Mouse (Mus musculus) limb, embryonic 12.5 days (tissue): ENCODE measurements around the gene Cmc2. TPM values are rescaled to one million over a fixed set of nuclear protein-coding genes. Genes with fewer than 3 reads are reported as not detected.

Experiments
- ATAC-seq: fragments of 200-750 bp; cut with Nextera tagmentation; 2 replicates; pipeline ENCODE4 v1.8.0; 2017; ENCODE audit warnings: low read depth, moderate TSS enrichment; ENCODE audit not compliant: insufficient number of reproducible peaks, insufficient read depth, low FRiP score, low TSS enrichment
- H3K27ac ChIP-seq: fragments of 300-500 bp; sonication (generic); 2 replicates; pipeline ENCODE4 v1.5.1; 2016; ENCODE audit warnings: mild to moderate bottlenecking, moderate library complexity
- H3K27me3 ChIP-seq: fragments of 300-500 bp; sonication (generic); 2 replicates; pipeline ENCODE4 v1.6.1; 2016; ENCODE audit warnings: mild to moderate bottlenecking, moderate library complexity
- H3K36me3 ChIP-seq: fragments of 300-500 bp; sonication (generic); 2 replicates; pipeline ENCODE4 v1.6.1; 2016; ENCODE audit warnings: mild to moderate bottlenecking, moderate library complexity
- H3K4me1 ChIP-seq: fragments of 300-500 bp; sonication (generic); replicated peaks from 2 replicates; pipeline ENCODE4 v1.6.1; 2016
- H3K4me2 ChIP-seq: fragments of 300-500 bp; sonication (generic); 2 replicates; pipeline ENCODE4 v1.6.1; 2016; ENCODE audit warnings: mild to moderate bottlenecking, moderate library complexity
- H3K4me3 ChIP-seq: fragments of 300-500 bp; sonication (generic); replicated peaks from 2 replicates; pipeline ENCODE4 v1.5.1; 2016; ENCODE audit warnings: mild to moderate bottlenecking
- H3K9ac ChIP-seq: fragments of 300-500 bp; sonication (generic); replicated peaks from 2 replicates; pipeline ENCODE4 v1.6.1; 2016; ENCODE audit warnings: mild to moderate bottlenecking, moderate library complexity
- H3K9me3 ChIP-seq: fragments of 300-500 bp; sonication (generic); 2 replicates; pipeline ENCODE4 v1.6.1; 2016; ENCODE audit warnings: mild to moderate bottlenecking, moderate library complexity
- WGBS: fragments of 180-500 bp; shearing (Covaris S2); methylation state at CpG from one replicate; pipeline ENCODE4 v1.1.7; 2016; 5-methylcytosine and 5-hydroxymethylcytosine counted together
- polyA plus RNA-seq: library from polyadenylated mRNA; unstranded; fragments of >200 nt; fragmentation: Nextera tagmentation; extraction: Ambion mirVana; gene quantifications from 2 replicates; pipeline ENCODE4 v1.2.1, GENCODE M21; 2016

Gene Cmc2
- polyA plus RNA-seq, 1 experiment from 2014 or later: 82.7 TPM

GRCm38 (mm10) chr8:116872761-116873342, 48.4 kb downstream of the Cmc2 start:
- H3K4me1 ChIP-seq: no peaks in the 10 kb centered on the region
- H3K27me3 ChIP-seq: no peaks in the 10 kb centered on the region
- no peak for ATAC-seq
- H3K4me3 ChIP-seq: no peak overlapping the region
- H3K9ac ChIP-seq: no peak overlapping the region
- H3K9me3 ChIP-seq: no peaks in the 10 kb centered on the region
- no peak overlapping the region for H3K4me2 ChIP-seq
- no peak overlapping the region for H3K27ac ChIP-seq
- no peaks in the 10 kb centered on the region for H3K36me3 ChIP-seq
- 69% methylated on average over 2 of the region's 2 CpGs for WGBS

- no peaks in the 10 kb centered on the region for H3K9me3 ChIP-seq
- no peak overlapping the region for H3K27ac ChIP-seq
- H3K36me3 ChIP-seq: no peaks in the 10 kb centered on the region
- peaks cover 14% of the 10 kb centered on the region for H3K27me3 ChIP-seq
- no peak overlapping the region for H3K9ac ChIP-seq
- no peak overlapping the region for H3K4me3 ChIP-seq
- ATAC-seq: no peak
- WGBS: 47% methylated on average over 4 of the region's 4 CpGs
- no peak overlapping the region for H3K4me2 ChIP-seq
- H3K4me1 ChIP-seq: peaks cover under 1% of the 10 kb centered on the region; the same call in 1 of the 2 replicates
Observed at GRCm38 (mm10) chr8:116868699-116869098, 52.6 kb downstream of the Cmc2 start.

GRCm38 (mm10) chr8:116867321-116867720, 53.9 kb downstream of the Cmc2 start:
- WGBS: 83% methylated on average over 9 of the region's 9 CpGs
- no peak for ATAC-seq
- Histone ChIP-seq H3K9me3 (no peaks in the 10 kb centered on the region), H3K9ac (no peak overlapping the region), H3K27ac (no peak overlapping the region), H3K4me2 (no peak overlapping the region), H3K27me3 (peaks cover 21% of the 10 kb centered on the region), H3K4me3 (no peak overlapping the region), H3K4me1 (peaks cover 6% of the 10 kb centered on the region; the same call in 1 of the 2 replicates), H3K36me3 (no peaks in the 10 kb centered on the region)

- no peak overlapping the region for H3K4me2 ChIP-seq
- peaks cover 6% of the 10 kb centered on the region; the same call in 1 of the 2 replicates for H3K4me1 ChIP-seq
- WGBS: 73% methylated on average over 13 of the region's 13 CpGs
- H3K9me3 ChIP-seq: no peaks in the 10 kb centered on the region
- no peak for ATAC-seq
- H3K9ac ChIP-seq: no peak overlapping the region
- no peaks in the 10 kb centered on the region for H3K36me3 ChIP-seq
- no peak overlapping the region for H3K27ac ChIP-seq
- peaks cover 26% of the 10 kb centered on the region for H3K27me3 ChIP-seq
- no peak overlapping the region for H3K4me3 ChIP-seq
Observed at GRCm38 (mm10) chr8:116866118-116866903, 54.9 kb downstream of the Cmc2 start.

- Histone ChIP-seq H3K27me3 (peaks cover 26% of the 10 kb centered on the region), H3K36me3 (no peaks in the 10 kb centered on the region), H3K9ac (no peak overlapping the region), H3K4me2 (no peak overlapping the region), H3K4me3 (no peak overlapping the region), H3K4me1 (peaks cover 6% of the 10 kb centered on the region; the same call in 1 of the 2 replicates), H3K27ac (no peak overlapping the region), H3K9me3 (no peaks in the 10 kb centered on the region)
- WGBS: 91% methylated on average over 3 of the region's 3 CpGs
- no peak for ATAC-seq
Observed at GRCm38 (mm10) chr8:116864514-116864913, 56.7 kb downstream of the Cmc2 start.

- H3K9ac ChIP-seq: no peak overlapping the region
- no peaks in the 10 kb centered on the region for H3K36me3 ChIP-seq
- H3K4me2 ChIP-seq: no peak overlapping the region
- H3K9me3 ChIP-seq: no peaks in the 10 kb centered on the region
- H3K4me1 ChIP-seq: peaks cover 6% of the 10 kb centered on the region; the same call in 1 of the 2 replicates
- H3K27me3 ChIP-seq: peaks cover 26% of the 10 kb centered on the region
- H3K27ac ChIP-seq: no peak overlapping the region
- no peak overlapping the region for H3K4me3 ChIP-seq
- 57% methylated on average over 9 of the region's 9 CpGs for WGBS
- no peak for ATAC-seq
Observed at GRCm38 (mm10) chr8:116864022-116864387, 57.2 kb downstream of the Cmc2 start.

- ATAC-seq: no peak
- no peaks in the 10 kb centered on the region for H3K9me3 ChIP-seq
- WGBS: 2% methylated on average over 30 of the region's 30 CpGs
- H3K4me2 ChIP-seq: peak overlapping the region; percentile 65
- H3K36me3 ChIP-seq: no peaks in the 10 kb centered on the region
- H3K27me3 ChIP-seq: peaks cover 26% of the 10 kb centered on the region
- H3K4me3 ChIP-seq: peak overlapping the region; percentile 37
- H3K27ac ChIP-seq: no peak overlapping the region
- H3K9ac ChIP-seq: peak overlapping the region; percentile 50
- H3K4me1 ChIP-seq: peaks cover 6% of the 10 kb centered on the region; the same call in 1 of the 2 replicates
Observed at GRCm38 (mm10) chr8:116863357-116864021, 57.8 kb downstream of the Cmc2 start.

GRCm38 (mm10) chr8:116862191-116862590, 59.1 kb downstream of the Cmc2 start:
- H3K27ac ChIP-seq: no peak overlapping the region
- no peak overlapping the region for H3K4me3 ChIP-seq
- peaks cover 4% of the 10 kb centered on the region; the same call in 1 of the 2 replicates for H3K9me3 ChIP-seq
- H3K27me3 ChIP-seq: peaks cover 26% of the 10 kb centered on the region
- peaks cover 6% of the 10 kb centered on the region; the same call in 1 of the 2 replicates for H3K4me1 ChIP-seq
- no peak overlapping the region for H3K4me2 ChIP-seq
- no peaks in the 10 kb centered on the region for H3K36me3 ChIP-seq
- WGBS: 85% methylated on average over 4 of the region's 4 CpGs
- ATAC-seq: no peak
- H3K9ac ChIP-seq: no peak overlapping the region

- Histone ChIP-seq H3K4me2 (no peak overlapping the region), H3K4me1 (no peaks in the 10 kb centered on the region)
- no peak for ATAC-seq
Observed at GRCm38 (mm10) chr8:116852042-116852441, 69.2 kb downstream of the Cmc2 start.

GRCm38 (mm10) chr8:116848042-116848441, 73.2 kb downstream of the Cmc2 start:
- no peak overlapping the region for H3K9ac ChIP-seq
- no peak overlapping the region for H3K4me3 ChIP-seq
- H3K27me3 ChIP-seq: no peaks in the 10 kb centered on the region
- 82% methylated on average over 3 of the region's 3 CpGs for WGBS
- H3K9me3 ChIP-seq: 0 out of 2 replicates have a peak, but pooled peaks cover 3% of the 10 kb centered on the region
- H3K4me1 ChIP-seq: no peaks in the 10 kb centered on the region
- no peaks in the 10 kb centered on the region for H3K36me3 ChIP-seq
- H3K27ac ChIP-seq: no peak overlapping the region
- no peak overlapping the region for H3K4me2 ChIP-seq
- ATAC-seq: no peak

More at GRCm38 (mm10) chr8:116852042-116852441, 69.2 kb downstream of the Cmc2 start:
- Histone ChIP-seq H3K9me3 (no peaks in the 10 kb centered on the region), H3K36me3 (no peaks in the 10 kb centered on the region), H3K27ac (no peak overlapping the region), H3K9ac (no peak overlapping the region), H3K4me3 (no peak overlapping the region), H3K27me3 (no peaks in the 10 kb centered on the region)
- 76% methylated on average over 11 of the region's 11 CpGs for WGBS

- no peaks in the 10 kb centered on the region for H3K4me1 ChIP-seq
- no peak for ATAC-seq
Observed at GRCm38 (mm10) chr8:116842678-116843077, 78.6 kb downstream of the Cmc2 start.

More at GRCm38 (mm10) chr8:116842678-116843077, 78.6 kb downstream of the Cmc2 start:
- WGBS: 73% methylated on average over 6 of the region's 6 CpGs
- Histone ChIP-seq H3K9me3 (0 out of 2 replicates have a peak, but pooled peaks cover 3% of the 10 kb centered on the region), H3K36me3 (no peaks in the 10 kb centered on the region), H3K4me3 (no peak overlapping the region), H3K9ac (no peak overlapping the region), H3K4me2 (no peak overlapping the region), H3K27me3 (no peaks in the 10 kb centered on the region), H3K27ac (no peak overlapping the region)
